Mouse (Mus musculus): ENCODE measurements around the gene Naaladl2. TPM values are rescaled to one million over a fixed set of nuclear protein-coding genes. Genes with fewer than 3 reads are reported as not detected.
A peak's percentile ranks its signal among the peaks of the same experiment; 100 is the strongest.

Naaladl2 gene
- polyA plus RNA-seq, 1 experiment, result 0.52 TPM

DNA sequence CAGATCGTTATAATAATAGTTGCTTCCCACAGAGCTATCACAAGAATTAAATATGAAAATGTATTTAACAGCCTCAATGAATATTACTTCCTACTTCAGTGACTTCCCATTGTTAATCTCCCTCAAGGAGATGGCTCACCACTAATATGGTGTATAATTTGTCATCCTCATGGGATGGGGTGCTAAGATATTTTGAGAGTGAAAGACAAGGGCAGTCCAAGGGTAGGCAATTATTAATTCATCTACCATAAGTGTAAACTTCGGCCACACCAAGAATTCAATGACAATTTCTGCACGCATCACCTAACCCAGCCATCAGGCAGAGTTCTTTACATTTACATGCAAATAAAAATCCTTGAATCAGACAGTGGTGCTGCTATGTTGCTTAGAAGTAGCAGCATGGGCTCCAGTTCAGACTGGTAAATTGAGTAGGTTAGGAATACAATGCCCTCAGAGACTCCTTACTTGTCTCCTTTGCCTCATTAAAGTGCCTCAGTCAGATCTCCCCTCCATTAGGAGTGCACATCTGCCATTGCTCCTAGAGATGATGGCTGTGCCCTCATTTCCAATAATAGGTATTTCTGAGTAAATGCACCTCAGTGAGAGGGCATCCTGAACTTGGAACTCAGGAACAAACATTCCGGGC is 438.2 kb downstream of the Naaladl2 start:
- no peak for DNase-seq (ENCODE audit: extremely low spot score in 1 of 2, low spot score in 1 of 2)

DNA sequence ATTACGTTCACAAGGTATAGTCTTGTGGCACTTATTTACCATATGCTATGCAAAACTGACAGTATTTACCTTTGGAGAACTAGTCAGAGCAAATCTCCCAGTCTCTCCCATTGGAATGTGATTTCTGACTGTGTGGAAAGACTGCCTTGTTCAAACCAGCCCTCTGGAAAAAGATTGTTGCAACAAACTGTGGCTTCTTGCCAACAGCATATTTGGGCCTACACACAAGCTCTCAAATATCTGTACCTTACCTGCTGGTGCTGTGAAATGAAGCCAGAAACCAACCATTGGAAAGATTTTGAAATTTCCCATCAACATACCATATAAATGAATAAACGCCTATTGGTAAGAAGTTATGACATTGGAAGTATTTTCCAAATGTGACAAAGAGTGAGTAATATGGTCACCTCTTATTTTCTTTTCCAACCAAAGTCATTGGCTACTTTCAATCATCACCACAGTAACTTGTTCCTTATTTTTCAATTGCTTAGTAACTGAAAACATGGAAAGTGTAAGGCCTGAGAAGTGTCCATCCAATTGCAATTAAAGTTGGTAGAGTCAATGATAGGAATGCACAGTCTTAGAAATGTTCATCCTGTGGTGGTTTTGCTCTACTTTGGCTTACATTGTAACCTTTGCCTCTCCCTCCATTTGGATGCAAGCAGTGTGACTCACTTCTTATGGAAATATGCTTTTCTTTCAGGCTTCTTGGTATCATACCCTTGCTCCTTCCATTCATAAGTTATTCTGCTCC is 453.7 kb downstream of the Naaladl2 start:
- no peak for DNase-seq (ENCODE audit: extremely low spot score in 1 of 2, low spot score in 1 of 2)

DNA sequence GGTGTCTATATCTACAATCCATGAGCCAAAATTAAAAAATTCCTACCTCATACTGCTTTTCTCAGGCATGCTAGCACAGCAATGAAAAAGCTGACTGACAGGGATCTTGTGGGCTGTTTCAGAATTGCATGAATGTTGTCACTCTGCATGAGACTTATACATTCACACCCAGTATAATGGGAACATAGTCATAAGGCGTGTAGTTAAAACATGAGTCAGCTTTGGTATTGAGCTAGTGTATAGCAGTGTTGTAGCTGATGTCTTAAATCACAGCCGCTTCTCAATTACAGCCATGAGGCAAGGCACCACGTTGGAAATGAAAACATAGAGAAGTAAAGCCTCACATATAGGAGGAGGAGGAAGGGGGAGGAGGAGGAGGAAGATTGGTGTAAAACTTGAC is 473.6 kb downstream of the Naaladl2 start:
- DNase-seq (ENCODE audit: extremely low spot score in 1 of 2, low spot score in 1 of 2), result peak in 1 of 2 experiments; percentile 8

DNA sequence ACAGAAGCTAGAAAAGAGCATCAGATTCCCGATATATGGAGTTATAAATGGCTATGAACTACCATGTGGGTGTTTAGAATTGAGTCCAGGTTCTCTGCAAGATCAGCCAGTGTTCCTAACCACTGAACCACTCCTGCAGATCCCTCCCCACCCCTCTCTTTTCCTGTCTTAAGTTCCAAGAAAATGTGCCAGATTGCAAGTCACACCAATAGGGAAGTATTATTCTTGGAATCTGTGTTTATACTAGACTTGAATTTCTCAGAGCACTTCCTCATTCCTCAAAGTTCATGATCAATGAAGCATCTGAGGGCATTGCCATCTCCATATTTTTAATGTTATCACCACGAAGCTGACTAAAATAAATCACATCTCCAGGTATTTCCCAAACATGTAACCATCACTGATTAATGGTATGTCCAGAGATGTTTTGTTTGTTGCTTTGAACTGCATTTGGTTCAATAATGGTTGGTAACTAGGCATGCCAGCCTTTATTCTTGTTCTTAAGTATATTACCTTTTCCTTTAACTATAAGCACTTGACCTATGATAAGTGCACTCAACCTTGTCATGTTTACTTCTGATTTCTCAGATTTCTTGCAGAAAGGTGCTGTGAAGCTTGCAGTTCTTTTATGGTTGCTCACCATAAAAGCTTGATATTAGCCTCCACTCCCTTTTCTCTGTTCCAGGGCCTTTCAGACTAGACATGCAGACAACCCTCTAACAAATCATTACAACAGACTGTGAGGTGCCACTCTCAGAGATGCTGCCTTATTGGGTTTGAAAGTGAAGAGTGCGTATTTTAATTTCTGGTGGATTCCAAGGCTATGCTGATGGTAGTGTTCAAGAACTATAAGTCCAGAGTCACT is 475.8 kb downstream of the Naaladl2 start:
- no peak for DNase-seq (ENCODE audit: extremely low spot score in 1 of 2, low spot score in 1 of 2)

DNA sequence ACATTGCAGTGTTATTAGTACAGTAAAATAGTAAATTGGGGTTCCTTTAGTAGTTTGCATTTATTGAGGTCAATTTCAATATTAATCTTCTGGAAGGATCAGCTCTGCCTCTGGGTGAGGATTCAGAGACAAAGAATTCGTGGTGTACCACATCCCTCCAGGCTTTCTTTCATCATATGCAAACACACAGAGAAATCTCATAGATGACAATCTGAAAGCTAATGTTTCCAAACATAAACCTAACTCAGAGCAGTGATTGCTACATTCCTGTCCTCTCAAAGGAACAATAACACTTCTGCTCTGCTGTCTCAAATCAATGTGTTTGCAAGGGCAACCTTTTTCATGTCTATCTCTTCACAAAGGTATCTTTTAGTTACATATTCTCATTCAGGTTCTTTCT is 478.7 kb downstream of the Naaladl2 start:
- DNase-seq (ENCODE audit: extremely low spot score in 1 of 2, low spot score in 1 of 2), result no peak

DNA sequence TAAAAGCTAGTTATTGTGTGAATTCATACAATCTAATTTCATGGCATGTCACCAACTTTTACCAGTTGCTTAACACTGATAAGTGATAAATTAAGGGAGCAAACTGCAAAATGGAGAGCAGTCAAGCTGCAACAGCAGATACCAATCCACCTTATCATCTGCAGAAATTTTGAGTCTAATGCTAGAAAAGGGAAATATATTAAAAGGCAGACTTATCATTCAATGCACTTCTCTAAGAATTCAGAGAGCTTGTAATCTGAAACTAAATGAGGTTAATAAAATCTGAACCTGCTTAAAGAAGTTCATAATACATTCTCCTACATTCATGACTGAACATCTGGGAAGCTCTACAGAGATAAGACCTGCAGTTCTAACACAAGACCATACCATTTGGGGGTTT is 480.3 kb downstream of the Naaladl2 start:
- DNase-seq (ENCODE audit: extremely low spot score in 1 of 2, low spot score in 1 of 2), result no peak

DNA sequence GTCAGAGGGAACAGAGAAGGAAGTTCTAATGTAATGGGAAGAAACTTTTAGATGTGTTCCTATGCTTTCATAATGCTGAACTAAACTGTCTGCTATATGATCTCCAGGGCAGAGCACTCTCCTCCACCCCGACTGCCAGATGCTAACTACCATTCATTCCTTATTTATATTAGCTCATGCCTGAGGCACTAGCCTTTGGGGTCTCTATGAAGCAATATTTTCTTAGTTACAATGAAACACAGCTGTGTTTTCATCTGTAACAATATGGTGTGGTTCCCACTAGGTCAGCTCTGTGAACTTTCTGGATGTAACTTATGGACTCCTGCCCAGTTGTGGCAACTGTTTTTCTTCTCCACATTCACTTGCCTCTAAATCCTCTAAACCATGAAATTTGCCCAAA is 514.0 kb downstream of the Naaladl2 start:
- DNase-seq (ENCODE audit: extremely low spot score in 1 of 2, low spot score in 1 of 2), result no peak

DNA sequence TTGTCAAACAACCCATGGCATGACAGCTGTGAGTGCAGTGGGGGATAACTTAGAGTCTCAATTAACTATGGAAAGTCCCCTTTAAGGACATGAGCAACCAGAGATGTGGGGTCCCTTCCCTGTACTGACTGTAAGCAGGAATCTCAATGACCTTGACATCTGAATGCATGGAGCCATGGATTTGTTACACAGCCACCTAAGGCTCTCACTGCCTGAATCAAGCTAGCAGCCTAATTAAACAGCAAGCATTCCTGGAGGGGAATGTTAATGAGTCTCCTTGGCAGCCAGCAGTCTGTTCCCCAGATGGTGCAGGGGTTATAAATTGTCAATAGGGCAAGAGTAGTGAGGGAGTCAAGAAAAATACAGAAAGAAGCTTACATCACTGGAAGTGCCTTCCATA is 538.6 kb downstream of the Naaladl2 start:
- no peak for DNase-seq (ENCODE audit: extremely low spot score in 1 of 2, low spot score in 1 of 2)

DNA sequence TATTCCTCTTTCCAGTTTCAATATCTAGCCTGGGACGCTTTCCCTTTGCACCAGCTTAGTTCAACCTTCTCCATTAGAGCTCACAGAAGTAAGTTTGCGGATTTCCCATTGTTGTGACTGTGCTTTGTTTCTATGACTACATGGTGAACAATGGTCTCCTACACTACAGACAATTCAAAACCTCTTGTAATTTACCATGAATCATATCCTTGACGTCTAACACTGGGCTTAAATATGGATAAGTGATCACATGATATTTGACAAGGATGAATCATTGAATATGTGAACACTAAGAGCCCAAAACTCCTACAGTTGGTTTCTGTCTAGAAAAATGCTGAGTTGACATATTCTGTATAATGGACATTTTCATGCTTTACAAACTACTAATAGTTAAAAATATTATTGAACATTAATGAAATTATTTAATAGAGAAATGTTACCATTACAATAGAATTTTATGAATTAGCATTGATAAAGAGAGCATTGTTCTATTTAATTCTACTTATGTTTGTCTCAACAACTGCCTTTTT is 539.2 kb downstream of the Naaladl2 start:
- DNase-seq (ENCODE audit: extremely low spot score in 1 of 2, low spot score in 1 of 2), result no peak

DNA sequence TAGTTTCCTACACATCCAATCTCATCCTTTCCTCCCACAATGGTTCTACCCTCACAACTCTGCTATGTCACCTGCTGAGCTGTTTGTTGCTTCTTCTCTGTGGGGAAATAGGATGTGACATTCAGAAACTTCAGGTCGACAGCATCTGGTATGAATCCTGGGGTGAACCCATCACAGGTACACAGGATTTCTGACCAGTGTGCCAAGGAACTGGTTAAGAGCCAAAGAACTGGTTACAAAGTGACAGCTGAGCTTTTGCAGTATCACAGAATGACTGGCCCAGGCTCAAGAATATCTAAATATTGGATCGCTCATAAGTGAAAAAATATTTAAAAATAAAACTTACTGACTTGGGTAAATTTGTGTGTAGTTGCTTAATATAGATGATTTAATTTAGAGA is 548.6 kb downstream of the Naaladl2 start:
- DNase-seq (ENCODE audit: extremely low spot score in 1 of 2, low spot score in 1 of 2), result peak in 1 of 2 experiments; percentile 11

DNA sequence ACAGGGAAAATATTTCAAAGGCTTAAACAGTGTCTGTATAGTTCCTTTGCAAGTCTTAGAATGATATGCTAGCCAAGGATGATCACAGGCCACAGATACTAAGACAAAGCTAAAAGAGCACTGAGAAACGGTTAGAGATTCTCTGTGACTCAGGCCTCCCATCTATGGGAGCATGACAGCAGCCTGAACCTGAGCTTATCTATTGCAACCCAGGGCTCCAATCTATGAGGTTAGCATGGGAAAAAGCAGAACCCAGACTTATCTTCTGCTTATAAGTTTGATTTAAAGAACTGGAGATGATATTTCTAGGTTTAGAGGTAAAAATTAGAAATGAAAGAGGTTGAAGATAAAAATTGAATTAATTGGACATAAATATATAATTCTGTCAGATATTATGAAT is 587.4 kb downstream of the Naaladl2 start:
- DNase-seq (ENCODE audit: extremely low spot score in 1 of 2, low spot score in 1 of 2), result no peak

DNA sequence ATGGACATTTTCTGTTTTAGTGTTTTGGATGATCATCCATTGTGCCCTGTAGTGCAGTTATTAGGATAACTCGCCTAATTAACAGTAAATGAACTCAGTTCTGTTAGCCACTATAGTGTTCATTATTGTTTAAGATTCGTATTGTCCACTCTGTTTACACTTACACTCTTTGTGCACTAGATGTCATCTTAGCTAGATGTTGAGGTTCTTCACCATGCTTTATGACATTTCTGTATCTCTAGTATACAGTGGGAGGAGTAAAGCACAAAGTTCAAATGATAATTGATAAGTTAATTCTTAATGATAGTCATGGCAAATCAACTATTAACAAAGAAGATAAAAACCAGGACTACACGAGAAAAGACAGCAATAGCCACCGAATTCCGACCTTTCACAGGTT is 590.4 kb downstream of the Naaladl2 start:
- no peak for DNase-seq (ENCODE audit: extremely low spot score in 1 of 2, low spot score in 1 of 2)

DNA sequence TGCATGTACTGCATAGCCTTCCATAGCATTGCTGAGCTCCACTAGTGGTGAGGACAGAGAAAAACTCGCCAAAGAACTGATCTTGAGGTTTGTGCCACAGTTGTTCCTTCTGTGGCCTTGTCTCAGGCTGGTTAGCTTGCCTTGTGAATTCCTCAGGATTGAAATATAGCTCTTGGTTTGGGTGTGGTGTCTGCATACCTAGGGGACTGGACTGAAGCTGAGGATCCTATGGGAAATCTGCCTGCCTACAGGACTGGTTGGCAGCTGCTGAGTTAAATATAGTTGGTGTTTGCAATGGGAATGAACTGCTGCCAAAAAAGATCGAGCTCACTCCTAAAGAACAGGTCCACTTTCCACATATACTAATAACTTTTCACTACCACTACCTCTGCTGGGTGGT is 591.4 kb downstream of the Naaladl2 start:
- peak in 1 of 2 experiments; percentile 7 for DNase-seq (ENCODE audit: extremely low spot score in 1 of 2, low spot score in 1 of 2)

DNA sequence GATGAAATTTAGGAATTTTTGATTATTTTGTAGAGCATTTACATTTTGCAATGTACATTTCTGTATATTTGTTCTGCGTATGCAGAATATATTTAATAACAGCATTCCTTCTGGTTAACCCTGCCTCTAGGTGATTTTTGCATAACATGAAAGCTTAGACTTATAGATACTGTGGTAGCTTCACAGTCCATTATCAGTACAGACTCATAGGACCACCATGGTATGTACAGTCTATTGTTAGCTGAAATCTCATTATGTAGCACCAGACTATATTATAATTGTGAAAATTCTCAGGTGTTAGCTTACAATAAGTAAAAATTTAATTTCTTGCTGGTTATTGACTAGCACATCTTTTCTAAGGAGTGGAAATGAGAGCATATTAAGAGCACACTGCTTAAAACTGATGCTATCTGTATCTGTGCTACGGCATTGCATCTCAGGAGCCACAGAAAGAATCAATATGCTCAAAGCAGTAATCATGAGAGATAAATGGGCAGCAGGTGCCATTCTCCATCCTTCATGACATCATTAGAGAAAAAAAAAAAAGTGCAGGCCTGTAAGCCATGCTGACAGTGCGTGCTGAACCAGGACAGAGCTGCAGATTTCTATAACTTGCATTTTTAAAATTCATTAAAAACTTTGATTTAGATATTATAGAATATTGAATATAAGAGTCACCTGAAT is 610.1 kb downstream of the Naaladl2 start:
- no peak for DNase-seq (ENCODE audit: extremely low spot score in 1 of 2, low spot score in 1 of 2)

DNA sequence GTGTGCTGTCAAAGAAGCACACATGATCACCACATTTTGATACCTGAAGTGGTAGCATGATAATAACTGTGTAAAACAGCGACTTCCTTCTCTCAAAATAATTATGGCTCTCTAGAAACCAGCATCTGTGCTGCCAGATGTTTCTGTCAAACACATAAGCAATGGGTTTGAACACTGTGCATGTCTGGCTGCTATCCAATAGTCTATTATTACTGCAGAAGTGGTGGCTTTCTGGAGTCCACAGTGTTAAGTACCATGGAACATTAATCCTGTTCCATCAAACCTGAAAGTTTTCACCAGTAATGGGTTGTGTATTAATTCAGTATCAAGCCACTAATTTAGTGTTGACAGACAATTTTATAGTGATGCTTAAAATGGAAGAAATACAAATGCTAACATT is 629.1 kb downstream of the Naaladl2 start:
- DNase-seq (ENCODE audit: extremely low spot score in 1 of 2, low spot score in 1 of 2), result peak in 1 of 2 experiments; percentile 4

DNA sequence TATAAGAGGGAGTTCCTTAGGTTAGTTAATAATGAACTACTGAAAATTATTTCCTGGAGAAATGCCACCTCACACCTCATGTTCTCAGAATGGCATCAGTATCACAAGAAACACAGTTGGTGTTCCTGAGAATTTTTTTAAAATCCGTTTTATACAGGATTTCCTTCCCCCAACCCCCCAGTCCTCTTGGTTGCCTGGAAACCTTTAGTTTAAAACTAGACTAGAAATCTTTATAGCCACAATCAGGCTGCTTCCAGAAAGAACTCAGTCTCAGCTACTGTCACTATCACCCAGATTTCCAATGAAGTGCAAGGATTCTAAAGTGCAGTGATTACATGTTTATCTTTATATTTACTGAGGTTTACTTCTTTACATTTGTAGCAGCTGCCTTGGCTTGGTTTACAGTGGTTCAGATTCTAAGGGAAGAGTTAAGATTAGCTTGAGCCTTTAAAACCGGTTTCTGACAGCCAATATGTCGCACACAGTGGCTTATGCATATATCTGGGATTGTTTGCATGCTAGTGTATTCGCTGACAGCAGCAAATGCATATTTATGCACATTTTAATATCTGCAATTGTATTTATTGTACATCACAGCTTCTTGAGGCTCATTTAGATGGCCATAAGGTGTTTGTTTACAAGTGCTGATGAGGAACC is 657.5 kb downstream of the Naaladl2 start:
- peak; percentile 20 to 38 for DNase-seq (ENCODE audit: extremely low spot score in 1 of 2, low spot score in 1 of 2)

DNA sequence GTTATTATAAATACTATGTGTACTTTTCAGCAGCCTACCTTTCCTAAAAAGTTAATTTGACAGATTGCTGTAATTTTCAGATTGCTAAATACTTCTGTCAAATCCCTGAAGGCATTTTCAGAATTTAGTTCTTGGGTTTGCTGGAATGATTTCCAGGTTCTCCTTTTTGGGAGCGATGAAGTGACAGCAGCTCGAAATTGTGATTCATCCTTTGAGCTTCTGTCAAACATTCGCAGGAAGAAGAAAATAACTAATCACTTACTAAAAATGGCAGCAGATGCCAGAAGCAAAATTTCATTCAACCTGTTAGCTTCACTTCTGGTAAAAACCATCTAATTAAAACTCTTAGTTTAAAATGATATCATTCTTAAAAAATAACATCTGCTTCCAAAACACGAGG is 680.1 kb downstream of the Naaladl2 start:
- peak in 1 of 2 experiments; percentile 47 for DNase-seq (ENCODE audit: extremely low spot score in 1 of 2, low spot score in 1 of 2)

DNA sequence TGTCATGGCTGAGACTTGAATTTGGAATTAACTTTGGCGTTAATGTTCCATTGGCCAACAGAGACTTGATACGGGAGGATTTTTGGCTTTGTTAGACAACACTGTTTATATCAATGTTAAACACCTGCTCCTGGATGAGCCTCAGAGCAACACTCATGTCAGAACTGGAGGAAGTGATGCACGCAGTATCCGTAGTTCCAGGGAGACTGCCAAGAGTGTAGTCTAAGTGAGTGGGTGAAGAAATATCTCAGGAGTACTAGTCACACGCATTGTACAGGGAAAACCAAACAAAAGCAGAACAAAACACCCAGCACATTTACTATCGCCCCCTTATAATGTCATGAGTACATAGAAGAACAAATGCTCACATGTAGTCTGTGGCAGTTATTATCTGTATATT is 703.4 kb downstream of the Naaladl2 start:
- DNase-seq (ENCODE audit: extremely low spot score in 1 of 2, low spot score in 1 of 2), result peak; percentile 22 to 44

DNA sequence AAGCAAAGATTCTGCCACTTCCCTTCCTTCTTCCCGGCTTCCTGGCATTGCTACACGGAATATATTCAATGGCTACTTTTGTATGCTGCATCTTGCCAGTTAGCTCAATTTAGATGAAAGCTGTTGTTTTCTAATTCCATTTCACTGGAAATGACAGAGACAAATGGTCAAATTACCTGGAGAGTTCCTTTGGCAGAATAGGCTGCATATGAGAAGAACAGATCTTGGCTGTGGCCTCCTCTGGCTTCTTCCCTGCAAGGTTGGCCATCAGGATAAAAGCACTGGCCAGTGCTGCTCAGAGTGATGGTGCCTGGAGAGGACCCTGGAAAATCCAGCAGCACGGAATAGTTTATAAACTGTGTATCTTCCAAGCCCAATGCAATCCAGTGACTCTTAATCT is 711.3 kb downstream of the Naaladl2 start:
- DNase-seq (ENCODE audit: extremely low spot score in 1 of 2, low spot score in 1 of 2), result no peak

DNA sequence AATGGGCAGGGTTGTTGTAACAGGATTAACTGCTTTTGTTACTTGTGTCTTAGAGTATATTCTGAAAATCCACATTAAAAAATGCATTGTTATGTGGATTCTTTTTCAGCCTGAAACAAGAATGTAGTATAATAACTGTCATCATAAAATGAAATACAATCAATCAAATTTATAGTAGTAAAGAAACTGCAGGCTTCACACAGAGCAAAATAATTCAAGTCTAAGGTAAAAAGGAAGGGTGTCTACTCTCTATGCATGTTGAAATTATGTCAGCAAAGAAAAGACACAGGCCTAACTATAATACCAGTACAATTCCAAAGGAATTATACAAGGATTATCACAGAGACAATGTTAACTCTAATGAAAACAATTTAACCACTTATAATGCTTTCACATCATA is 752.3 kb downstream of the Naaladl2 start:
- DNase-seq (ENCODE audit: extremely low spot score in 1 of 2, low spot score in 1 of 2), result no peak

Measured in frontal cortex, adult 2 months (tissue).